Mouse (Mus musculus) myocyte (in vitro differentiated cells): ENCODE data around the gene Dner. TPM values are rescaled to one million over a fixed set of nuclear protein-coding genes. Genes with fewer than 3 reads are reported as not detected.

Experiments used
- H3K27me3 ChIP-seq: one replicate; pipeline ENCODE4 v1.6.1; 2011; ENCODE audit not compliant: control insufficient read depth, insufficient read depth, insufficient read length
- H3K36me3 ChIP-seq: one replicate; pipeline ENCODE4 v1.6.1; 2011; ENCODE audit not compliant: control insufficient read depth, insufficient read depth
- H3K4me2 ChIP-seq: one replicate; pipeline ENCODE4 v1.6.1; 2011; ENCODE audit warnings: low read depth, control low read depth
- H3K4me3 ChIP-seq: one replicate; pipeline ENCODE4 v1.5.1; 2011; ENCODE audit warnings: mild to moderate bottlenecking, control low read depth, moderate library complexity
- H3K79me2 ChIP-seq: one replicate; pipeline ENCODE4 v1.6.1; 2011; ENCODE audit not compliant: control insufficient read depth, insufficient read depth
- H3ac ChIP-seq: one replicate; pipeline ENCODE4 v1.6.1; 2011; ENCODE audit not compliant: control insufficient read depth, insufficient read length
- CEBPB ChIP-seq: IDR thresholded peaks from 2 replicates; pipeline ENCODE4 v1.6.1; 2011; ENCODE audit warnings: mild to moderate bottlenecking, moderate library complexity; ENCODE audit not compliant: poor library complexity, insufficient read depth, severe bottlenecking
- E2F4 ChIP-seq: IDR thresholded peaks from one replicate; pipeline ENCODE4 v1.6.1; 2011; ENCODE audit warnings: mild to moderate bottlenecking, control low read depth, moderate library complexity; ENCODE audit not compliant: insufficient read depth
- MAX ChIP-seq: IDR thresholded peaks from one replicate; pipeline ENCODE4 v1.6.1; 2011; ENCODE audit warnings: low read depth, mild to moderate bottlenecking, control low read depth
- MYOD1 ChIP-seq, 3 experiments: IDR thresholded peaks; one replicate each; pipeline ENCODE4 v1.6.1; 2011; ENCODE audit warnings: control low read depth in 2 of 3, low read depth in 2 of 3, mild to moderate bottlenecking in 2 of 3, moderate library complexity in 1 of 3; ENCODE audit not compliant: insufficient read length in 2 of 3, control insufficient read depth in 1 of 3
- MYOG ChIP-seq, 3 experiments: IDR thresholded peaks; one replicate each; pipeline ENCODE4 v1.6.1; 2011; ENCODE audit warnings: control low read depth in 2 of 3, low read depth in 2 of 3, mild to moderate bottlenecking in 2 of 3; ENCODE audit not compliant: insufficient read length in 2 of 3, control insufficient read depth in 1 of 3, insufficient read depth in 1 of 3
- POLR2A ChIP-seq: IDR thresholded peaks from one replicate; pipeline ENCODE4 v1.6.1; 2011; ENCODE audit warnings: low read depth, mild to moderate bottlenecking, control low read depth, moderate library complexity; ENCODE audit not compliant: insufficient read length
- POLR2AphosphoS2 ChIP-seq: IDR thresholded peaks from one replicate; pipeline ENCODE4 v1.6.1; 2011; ENCODE audit warnings: low read depth, control low read depth; ENCODE audit not compliant: insufficient read length
- REST ChIP-seq: IDR thresholded peaks from one replicate; pipeline ENCODE4 v1.6.1; 2011; ENCODE audit warnings: mild to moderate bottlenecking, control low read depth, moderate library complexity; ENCODE audit not compliant: insufficient read depth, insufficient read length
- SRF ChIP-seq: IDR thresholded peaks from one replicate; pipeline ENCODE4 v1.6.1; 2011; ENCODE audit warnings: low read depth; ENCODE audit not compliant: control insufficient read depth, insufficient read length
- TCF12 ChIP-seq: IDR thresholded peaks from one replicate; pipeline ENCODE4 v1.6.1; 2011; ENCODE audit warnings: mild to moderate bottlenecking, control low read depth; ENCODE audit not compliant: poor library complexity, insufficient read depth, severe bottlenecking
- TCF3 ChIP-seq: IDR thresholded peaks from one replicate; pipeline ENCODE4 v1.6.1; 2011; ENCODE audit warnings: low read depth, control low read depth; ENCODE audit not compliant: insufficient read length
- USF1 ChIP-seq: IDR thresholded peaks from one replicate; pipeline ENCODE4 v1.6.1; 2011; ENCODE audit warnings: low read depth, mild to moderate bottlenecking, control low read depth, moderate library complexity
- polyA plus RNA-seq: library from polyadenylated mRNA; unstranded; fragments of >200 nt; fragmentation: generic; extraction: Trizol; gene quantifications from one replicate; pipeline ENCODE4 v1.2.1, GENCODE M21; 2012; ENCODE audit warnings: missing spikeins

Gene Dner
- polyA plus RNA-seq, 1 experiment = 0.05 TPM

DNA sequence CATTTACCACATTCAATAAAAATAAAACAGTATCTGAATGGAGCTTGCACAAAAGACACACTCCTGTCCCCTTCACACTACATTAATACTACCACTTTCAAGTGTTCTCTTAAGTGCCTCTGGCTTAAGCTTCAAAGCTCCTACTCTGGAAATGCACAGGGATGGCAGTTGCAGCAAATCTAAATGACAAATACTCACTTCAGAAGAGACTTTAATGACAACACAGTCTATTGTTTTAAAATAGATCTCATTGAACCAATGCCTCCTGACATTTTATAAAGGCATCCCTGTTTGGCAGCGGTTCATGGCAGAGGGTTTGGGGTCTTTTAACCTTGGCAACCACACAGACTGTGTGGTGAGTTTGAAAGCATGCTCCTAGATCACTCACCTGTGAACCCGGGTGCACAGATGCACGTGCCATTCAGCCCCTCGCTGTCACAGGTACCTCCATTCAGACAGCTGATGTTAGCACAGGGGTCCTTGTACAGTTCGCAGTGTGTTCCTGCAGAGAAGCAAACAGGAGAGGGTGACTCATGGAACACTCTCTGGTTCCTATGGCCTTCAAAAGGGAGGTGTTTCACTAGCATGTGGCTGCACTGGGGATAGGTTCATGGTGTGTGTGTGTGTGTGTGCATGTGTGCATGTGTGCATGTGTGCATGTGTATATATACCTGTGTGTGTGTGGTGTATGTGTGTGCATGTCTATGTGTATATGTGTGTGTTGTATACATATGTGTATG, 290.3 kb downstream of the Dner start:
- Histone ChIP-seq H3K27me3 (no peaks in the 10 kb centered on the region), H3K79me2 (no peaks in the 10 kb centered on the region), H3K4me3 (no peak overlapping the region), H3K36me3 (no peaks in the 10 kb centered on the region), H3K4me2 (no peak overlapping the region), H3ac (no peak overlapping the region)
- TF ChIP-seq POLR2AphosphoS2 (no peak), USF1 (no peak), E2F4 (no peak), TCF3 (no peak), CEBPB (no peak), REST (no peak), POLR2A (no peak), SRF (no peak), TCF12 (no peak), MAX (no peak), MYOD1 (IDR thresholded peaks at IDR 0.05; ENCODE audit: control insufficient read depth in 1 of 3, insufficient read length in 2 of 3, low read depth in 2 of 3) (no peak), MYOG (IDR thresholded peaks at IDR 0.05; ENCODE audit: control insufficient read depth in 1 of 3, insufficient read depth in 1 of 3, insufficient read length in 2 of 3, low read depth in 2 of 3) (no peak)

- no peak for TF ChIP-seq POLR2A
- no peak for TF ChIP-seq CEBPB
- TF ChIP-seq REST = no peak
- no peak for TF ChIP-seq E2F4
- no peak for TF ChIP-seq TCF12
- TF ChIP-seq MYOG (IDR thresholded peaks at IDR 0.05; ENCODE audit: control insufficient read depth in 1 of 3, insufficient read depth in 1 of 3, insufficient read length in 2 of 3, low read depth in 2 of 3) = no peak
- TF ChIP-seq MYOD1 (IDR thresholded peaks at IDR 0.05; ENCODE audit: control insufficient read depth in 1 of 3, insufficient read length in 2 of 3, low read depth in 2 of 3) = no peak
- no peak for TF ChIP-seq POLR2AphosphoS2
- no peak overlapping the region for H3K4me3 ChIP-seq
- no peak overlapping the region for H3K4me2 ChIP-seq
- H3K36me3 ChIP-seq = no peaks in the 10 kb centered on the region
- H3K27me3 ChIP-seq = no peaks in the 10 kb centered on the region
- H3ac ChIP-seq = no peak overlapping the region
- H3K79me2 ChIP-seq = no peaks in the 10 kb centered on the region
Measured at GRCm38 (mm10) chr1:84404880-84405279, 291.1 kb downstream of the Dner start.

DNA sequence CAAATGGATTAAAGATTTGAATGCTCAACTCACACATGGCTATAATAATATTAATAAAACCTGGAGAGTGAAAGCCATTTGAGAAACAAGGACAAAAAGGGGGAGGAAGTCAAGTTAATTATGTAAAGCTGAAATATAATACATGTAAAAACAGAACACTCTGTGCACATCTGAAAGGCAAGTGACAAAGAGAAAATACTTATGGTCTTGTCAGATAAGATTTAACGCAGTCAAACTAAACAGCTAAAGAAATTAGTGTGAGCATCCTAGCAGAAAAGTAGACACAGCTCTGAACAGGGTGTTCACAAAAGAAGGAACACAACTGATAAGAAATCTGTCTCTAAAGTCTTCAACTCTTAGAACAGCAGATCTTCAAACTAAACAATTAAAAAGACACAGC, 293.9 kb downstream of the Dner start:
- no peak for TF ChIP-seq POLR2AphosphoS2
- TF ChIP-seq TCF12 = no peak
- no peak for TF ChIP-seq MYOD1 (IDR thresholded peaks at IDR 0.05; ENCODE audit: control insufficient read depth in 1 of 3, insufficient read length in 2 of 3, low read depth in 2 of 3)
- no peak for TF ChIP-seq POLR2A
- TF ChIP-seq USF1 = no peak
- TF ChIP-seq CEBPB = no peak
- TF ChIP-seq MAX = no peak
- no peak for TF ChIP-seq REST
- no peak for TF ChIP-seq E2F4
- no peak for TF ChIP-seq SRF
- TF ChIP-seq TCF3 = no peak
- no peak for TF ChIP-seq MYOG (IDR thresholded peaks at IDR 0.05; ENCODE audit: control insufficient read depth in 1 of 3, insufficient read depth in 1 of 3, insufficient read length in 2 of 3, low read depth in 2 of 3)
- Histone ChIP-seq H3K4me2 (no peak overlapping the region), H3K36me3 (no peaks in the 10 kb centered on the region), H3K27me3 (no peaks in the 10 kb centered on the region), H3K4me3 (no peak overlapping the region), H3ac (no peak overlapping the region), H3K79me2 (no peaks in the 10 kb centered on the region)

DNA sequence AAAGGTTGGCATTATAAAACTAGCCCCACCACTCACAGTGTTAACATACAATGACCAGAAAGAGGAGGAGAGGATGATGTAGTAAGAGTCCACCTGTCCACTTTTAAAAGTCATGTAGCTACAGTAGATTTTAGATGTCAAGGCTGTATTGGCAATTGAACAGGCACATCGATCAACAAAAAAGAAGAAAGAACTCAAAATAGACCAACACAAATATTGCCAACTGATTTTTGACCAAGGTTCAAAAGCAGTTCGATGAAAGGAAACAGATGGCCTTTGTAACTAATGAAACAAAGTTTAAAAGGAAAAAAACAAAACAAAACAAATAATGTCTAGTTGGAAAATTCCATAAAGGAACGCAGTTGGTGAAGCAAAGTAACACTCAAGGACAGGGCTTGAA, 296.4 kb downstream of the Dner start:
- no peaks in the 10 kb centered on the region for H3K36me3 ChIP-seq
- no peak overlapping the region for H3K4me2 ChIP-seq
- H3K4me3 ChIP-seq = no peak overlapping the region
- H3ac ChIP-seq = no peak overlapping the region
- TF ChIP-seq MAX = no peak
- no peak for TF ChIP-seq POLR2AphosphoS2
- no peak for TF ChIP-seq TCF3
- no peak for TF ChIP-seq MYOD1 (IDR thresholded peaks at IDR 0.05; ENCODE audit: control insufficient read depth in 1 of 3, insufficient read length in 2 of 3, low read depth in 2 of 3)
- no peaks in the 10 kb centered on the region for H3K27me3 ChIP-seq
- H3K79me2 ChIP-seq = no peaks in the 10 kb centered on the region

- H3K4me2 ChIP-seq = no peak overlapping the region
- no peak overlapping the region for H3K4me3 ChIP-seq
- H3K79me2 ChIP-seq = no peaks in the 10 kb centered on the region
- no peaks in the 10 kb centered on the region for H3K27me3 ChIP-seq
- no peak overlapping the region for H3ac ChIP-seq
- no peaks in the 10 kb centered on the region for H3K36me3 ChIP-seq
- TF ChIP-seq TCF3 = no peak
- TF ChIP-seq MYOD1 (IDR thresholded peaks at IDR 0.05; ENCODE audit: control insufficient read depth in 1 of 3, insufficient read length in 2 of 3, low read depth in 2 of 3) = no peak
- no peak for TF ChIP-seq SRF
- TF ChIP-seq POLR2A = no peak
- TF ChIP-seq MAX = no peak
- no peak for TF ChIP-seq USF1
- TF ChIP-seq E2F4 = no peak
- no peak for TF ChIP-seq CEBPB
Measured at GRCm38 (mm10) chr1:84399118-84399517, 296.9 kb downstream of the Dner start.
